Mouse (Mus musculus): ENCODE measurements around the gene Ankrd54. TPM values are rescaled to one million over a fixed set of nuclear protein-coding genes. Genes with fewer than 3 reads are reported as not detected.
A peak's percentile ranks its signal among the peaks of the same experiment; 100 is the strongest.

The Ankrd54 gene
- polyA plus RNA-seq, 1 experiment: 92.7 TPM

GRCm38 (mm10) chr15:79026511-79027290 is 36.0 kb downstream of the Ankrd54 start:
- Histone ChIP-seq H3K4me1 (ENCODE audit: control insufficient read depth, insufficient read depth, insufficient read length, low read length) (peaks cover 26% of the 10 kb centered on the region), H3K4me3 (ENCODE audit: low read depth, low read length) (peak overlapping the region; percentile 98), H3K27me3 (ENCODE audit: control insufficient read depth, insufficient read depth, low read length) (no peaks in the 10 kb centered on the region), H3K36me3 (ENCODE audit: control insufficient read depth, insufficient read depth, low read length) (no peaks in the 10 kb centered on the region), H3K27ac (ENCODE audit: insufficient read depth, low read depth, low read length) (peak overlapping the region; percentile 92)
- 24% methylated on average over 14 of the region's 14 CpGs for WGBS
- no peak for TF ChIP-seq CTCF (IDR thresholded peaks at IDR 0.05; ENCODE audit: extremely low read depth, insufficient read length, insufficient replicate concordance, low read depth, low read length)
- no peak for TF ChIP-seq POLR2A (IDR thresholded peaks at IDR 0.05; ENCODE audit: low read depth, low read length)

- H3K4me3 ChIP-seq (ENCODE audit: low read depth, low read length): peak overlapping the region; percentile 28
- H3K27ac ChIP-seq (ENCODE audit: insufficient read depth, low read depth, low read length): peak overlapping the region; percentile 64; the same call in 1 of the 2 replicates
- TF ChIP-seq CTCF (IDR thresholded peaks at IDR 0.05; ENCODE audit: extremely low read depth, insufficient read length, insufficient replicate concordance, low read depth, low read length): no peak
- no peak for TF ChIP-seq POLR2A (IDR thresholded peaks at IDR 0.05; ENCODE audit: low read depth, low read length)
Observed at GRCm38 (mm10) chr15:79025687-79026308, 36.9 kb downstream of the Ankrd54 start.

GRCm38 (mm10) chr15:79023366-79023765 is 39.3 kb downstream of the Ankrd54 start:
- no peaks in the 10 kb centered on the region for H3K36me3 ChIP-seq (ENCODE audit: control insufficient read depth, insufficient read depth, low read length)
- no peak overlapping the region for H3K27ac ChIP-seq (ENCODE audit: insufficient read depth, low read depth, low read length)

More at GRCm38 (mm10) chr15:79025687-79026308, 36.9 kb downstream of the Ankrd54 start:
- peaks cover 22% of the 10 kb centered on the region for H3K4me1 ChIP-seq (ENCODE audit: control insufficient read depth, insufficient read depth, insufficient read length, low read length)
- WGBS: 15% methylated on average over 18 of the region's 18 CpGs
- no peaks in the 10 kb centered on the region for H3K27me3 ChIP-seq (ENCODE audit: control insufficient read depth, insufficient read depth, low read length)
- H3K36me3 ChIP-seq (ENCODE audit: control insufficient read depth, insufficient read depth, low read length): no peaks in the 10 kb centered on the region

GRCm38 (mm10) chr15:79022671-79023230 is 39.9 kb downstream of the Ankrd54 start:
- H3K27ac ChIP-seq (ENCODE audit: insufficient read depth, low read depth, low read length): 0 out of 2 replicates have a peak overlapping the region, but pooled peaks have one; percentile 14
- peaks cover 22% of the 10 kb centered on the region for H3K4me1 ChIP-seq (ENCODE audit: control insufficient read depth, insufficient read depth, insufficient read length, low read length)
- no peaks in the 10 kb centered on the region for H3K27me3 ChIP-seq (ENCODE audit: control insufficient read depth, insufficient read depth, low read length)
- 58% methylated on average over 10 of the region's 10 CpGs for WGBS
- H3K36me3 ChIP-seq (ENCODE audit: control insufficient read depth, insufficient read depth, low read length): no peaks in the 10 kb centered on the region
- TF ChIP-seq POLR2A (IDR thresholded peaks at IDR 0.05; ENCODE audit: low read depth, low read length): no peak
- TF ChIP-seq CTCF (IDR thresholded peaks at IDR 0.05; ENCODE audit: extremely low read depth, insufficient read length, insufficient replicate concordance, low read depth, low read length): no peak
- no peak overlapping the region for H3K4me3 ChIP-seq (ENCODE audit: low read depth, low read length)

More at GRCm38 (mm10) chr15:79023366-79023765, 39.3 kb downstream of the Ankrd54 start:
- TF ChIP-seq CTCF (IDR thresholded peaks at IDR 0.05; ENCODE audit: extremely low read depth, insufficient read length, insufficient replicate concordance, low read depth, low read length) (no peak), POLR2A (IDR thresholded peaks at IDR 0.05; ENCODE audit: low read depth, low read length) (no peak)
- H3K4me1 ChIP-seq (ENCODE audit: control insufficient read depth, insufficient read depth, insufficient read length, low read length): peaks cover 22% of the 10 kb centered on the region
- no peak overlapping the region for H3K4me3 ChIP-seq (ENCODE audit: low read depth, low read length)
- H3K27me3 ChIP-seq (ENCODE audit: control insufficient read depth, insufficient read depth, low read length): no peaks in the 10 kb centered on the region
- whole genome bisulfite sequencing: 25% methylated on average over 1 of the region's 1 CpGs

GRCm38 (mm10) chr15:79018886-79019285 is 43.8 kb downstream of the Ankrd54 start:
- TF ChIP-seq POLR2A (IDR thresholded peaks at IDR 0.05; ENCODE audit: low read depth, low read length) (no peak), CTCF (IDR thresholded peaks at IDR 0.05; ENCODE audit: extremely low read depth, insufficient read length, insufficient replicate concordance, low read depth, low read length) (no peak)
- H3K4me3 ChIP-seq (ENCODE audit: low read depth, low read length): no peak overlapping the region
- no peak overlapping the region for H3K27ac ChIP-seq (ENCODE audit: insufficient read depth, low read depth, low read length)
- WGBS: 85% methylated on average over 3 of the region's 3 CpGs
- H3K4me1 ChIP-seq (ENCODE audit: control insufficient read depth, insufficient read depth, insufficient read length, low read length): peaks cover 14% of the 10 kb centered on the region
- H3K36me3 ChIP-seq (ENCODE audit: control insufficient read depth, insufficient read depth, low read length): no peaks in the 10 kb centered on the region
- H3K27me3 ChIP-seq (ENCODE audit: control insufficient read depth, insufficient read depth, low read length): no peaks in the 10 kb centered on the region

- H3K4me3 ChIP-seq (ENCODE audit: low read depth, low read length): no peak overlapping the region
- 56% methylated on average over 4 of the region's 4 CpGs for WGBS
- no peaks in the 10 kb centered on the region for H3K27me3 ChIP-seq (ENCODE audit: control insufficient read depth, insufficient read depth, low read length)
- no peak for TF ChIP-seq CTCF (IDR thresholded peaks at IDR 0.05; ENCODE audit: extremely low read depth, insufficient read length, insufficient replicate concordance, low read depth, low read length)
- no peak for TF ChIP-seq POLR2A (IDR thresholded peaks at IDR 0.05; ENCODE audit: low read depth, low read length)
- H3K36me3 ChIP-seq (ENCODE audit: control insufficient read depth, insufficient read depth, low read length): no peaks in the 10 kb centered on the region
- peaks cover 9% of the 10 kb centered on the region for H3K4me1 ChIP-seq (ENCODE audit: control insufficient read depth, insufficient read depth, insufficient read length, low read length)
- H3K27ac ChIP-seq (ENCODE audit: insufficient read depth, low read depth, low read length): no peak overlapping the region
Observed at GRCm38 (mm10) chr15:79018191-79018590, 44.5 kb downstream of the Ankrd54 start.

GRCm38 (mm10) chr15:79013382-79013781 is 49.3 kb downstream of the Ankrd54 start:
- Histone ChIP-seq H3K4me1 (ENCODE audit: control insufficient read depth, insufficient read depth, insufficient read length, low read length) (no peaks in the 10 kb centered on the region), H3K36me3 (ENCODE audit: control insufficient read depth, insufficient read depth, low read length) (no peaks in the 10 kb centered on the region), H3K27me3 (ENCODE audit: control insufficient read depth, insufficient read depth, low read length) (no peaks in the 10 kb centered on the region), H3K4me3 (ENCODE audit: low read depth, low read length) (no peak overlapping the region), H3K27ac (ENCODE audit: insufficient read depth, low read depth, low read length) (no peak overlapping the region)
- TF ChIP-seq POLR2A (IDR thresholded peaks at IDR 0.05; ENCODE audit: low read depth, low read length) (no peak), CTCF (IDR thresholded peaks at IDR 0.05; ENCODE audit: extremely low read depth, insufficient read length, insufficient replicate concordance, low read depth, low read length) (no peak)
- 60% methylated on average over 7 of the region's 7 CpGs for WGBS
